Comparison of ENCODE assay signal across 8 mouse cellular contexts in the genomic region with DNA sequence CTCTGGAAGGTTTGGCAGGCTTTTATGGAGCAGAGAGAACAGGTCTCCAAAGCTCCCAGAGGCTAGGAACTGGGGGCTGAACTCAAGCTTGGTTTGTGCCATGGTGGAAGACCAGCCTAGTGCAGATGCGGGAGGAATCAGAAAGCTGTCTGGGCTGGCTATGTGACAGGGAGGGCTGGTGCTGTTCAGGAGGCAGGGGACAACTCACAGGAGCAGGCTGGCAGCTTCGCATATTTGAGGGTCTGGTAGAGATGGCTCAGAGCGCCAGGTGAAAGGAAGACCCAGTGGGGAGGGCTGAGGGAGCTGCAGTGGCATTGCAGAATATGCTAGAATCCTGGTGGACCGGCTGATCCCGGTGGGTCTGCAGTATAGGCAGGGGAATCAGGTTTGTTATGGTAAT.
A peak's percentile ranks its signal among the peaks of the same experiment; 100 is the strongest.
DNase-seq lines count a peak whose midpoint lies in the region; ATAC-seq and TF ChIP-seq lines count a peak whose summit lies in the region.

No protein-coding gene starts in this region.

- no peaks in the 10 kb centered on the region for H3K9me3 ChIP-seq in heart, embryonic 12.5 days (replicated peaks)
- H3K9me3 ChIP-seq in hindbrain, embryonic 11.5 days (ENCODE audit: control insufficient read depth, low read length) = no peaks in the 10 kb centered on the region
- H3K9me3 ChIP-seq in midbrain, embryonic 12.5 days = no peaks in the 10 kb centered on the region

- DNase-seq in heart, postnatal 14 days = no peak
- no peak for DNase-seq in hindbrain, embryonic 11.5 days (ENCODE audit: low spot score)
- DNase-seq in frontal cortex, adult 2 months (ENCODE audit: extremely low spot score in 1 of 2, low spot score in 1 of 2) = no peak
- DNase-seq in layer of hippocampus, postnatal 10 days (ENCODE audit: low spot score in 2 of 2) = no peak
- no peak for DNase-seq in ovary, postnatal 36 days (ENCODE audit: low spot score)

- H3K9ac ChIP-seq in heart, embryonic 12.5 days = peak overlapping the region; percentile 82
- peak overlapping the region; percentile 83 for H3K9ac ChIP-seq in hindbrain, embryonic 11.5 days (ENCODE audit: low read depth, low read length)
- H3K9ac ChIP-seq in midbrain, embryonic 12.5 days (replicated peaks) = peak overlapping the region; percentile 80

- H3K36me3 ChIP-seq in heart, embryonic 12.5 days = no peaks in the 10 kb centered on the region
- H3K36me3 ChIP-seq in hindbrain, embryonic 11.5 days (ENCODE audit: control insufficient read depth, insufficient read depth, low read length) = no peaks in the 10 kb centered on the region
- no peaks in the 10 kb centered on the region for H3K36me3 ChIP-seq in midbrain, embryonic 12.5 days

- no peak for TF ChIP-seq POLR2A in cortical plate, adult 2 months (IDR thresholded peaks at IDR 0.05; ENCODE audit: extremely low read depth, insufficient read depth, low read length)

- intact Hi-C loops in heart, postnatal 14 days (cut with DNase I) = loop anchor here (5.0 kb wide), 2 partner anchors 52 to 72 kb away; no protein-coding TSS in a partner anchor

- H3K4me2 ChIP-seq in heart, embryonic 12.5 days = peak overlapping the region; percentile 66
- H3K4me2 ChIP-seq in hindbrain, embryonic 11.5 days (replicated peaks; ENCODE audit: low read depth, low read length) = peak overlapping the region; percentile 57
- H3K4me2 ChIP-seq in midbrain, embryonic 12.5 days (replicated peaks) = peak overlapping the region; percentile 57

- TF ChIP-seq CTCF in cortical plate, adult 2 months (IDR thresholded peaks at IDR 0.05; ENCODE audit: extremely low read depth, insufficient read depth, low read length) = no peak

- peak overlapping the region; percentile 100 for H3K27ac ChIP-seq in heart, embryonic 12.5 days (ENCODE audit: poor library complexity, severe bottlenecking)
- H3K27ac ChIP-seq in cortical plate, adult 2 months (ENCODE audit: insufficient read depth, low read length) = peak overlapping the region; percentile 69
- H3K27ac ChIP-seq in hindbrain, embryonic 11.5 days (ENCODE audit: low read depth, low read length) = peak overlapping the region; percentile 100
- H3K27ac ChIP-seq in midbrain, embryonic 12.5 days (replicated peaks) = peak overlapping the region; percentile 100

- peaks cover 91% of the 10 kb centered on the region for H3K4me1 ChIP-seq in heart, embryonic 12.5 days (replicated peaks)
- peaks cover 25% of the 10 kb centered on the region for H3K4me1 ChIP-seq in cortical plate, adult 2 months (ENCODE audit: control insufficient read depth, insufficient read depth, low read length)
- H3K4me1 ChIP-seq in hindbrain, embryonic 11.5 days (replicated peaks; ENCODE audit: control insufficient read depth, insufficient read depth, low read length) = peaks cover 68% of the 10 kb centered on the region
- H3K4me1 ChIP-seq in midbrain, embryonic 12.5 days = peaks cover 93% of the 10 kb centered on the region

- no peak for ATAC-seq in heart, embryonic 12.5 days (ENCODE audit: insufficient number of reproducible peaks, low FRiP score)
- ATAC-seq in hindbrain, embryonic 11.5 days (ENCODE audit: low FRiP score) = no peak
- ATAC-seq in midbrain, embryonic 12.5 days (ENCODE audit: low FRiP score, low read depth) = no peak

- H3K27me3 ChIP-seq in heart, embryonic 12.5 days (replicated peaks) = no peaks in the 10 kb centered on the region
- H3K27me3 ChIP-seq in hindbrain, embryonic 11.5 days (ENCODE audit: control insufficient read depth, insufficient read depth, low read length) = no peaks in the 10 kb centered on the region
- H3K27me3 ChIP-seq in midbrain, embryonic 12.5 days = no peaks in the 10 kb centered on the region

- WGBS in heart, embryonic 12.5 days = 59% methylated on average over 5 of the region's 5 CpGs
- 37% methylated on average over 5 of the region's 5 CpGs for WGBS in hindbrain, embryonic 11.5 days
- WGBS in midbrain, embryonic 12.5 days = 23% methylated on average over 5 of the region's 5 CpGs

- H3K4me3 ChIP-seq in heart, embryonic 12.5 days = peak overlapping the region; percentile 29; the same call in 1 of the 2 replicates
- no peak overlapping the region for H3K4me3 ChIP-seq in cortical plate, adult 2 months (ENCODE audit: insufficient read depth, low read length)
- H3K4me3 ChIP-seq in hindbrain, embryonic 11.5 days (ENCODE audit: low read depth, low read length) = no peak overlapping the region
- H3K4me3 ChIP-seq in midbrain, embryonic 12.5 days = peak overlapping the region; percentile 28

Comparison
In these comparisons a context has a peak if more than half of its experiments do, and no peak if none do; other contexts are left out.
1. H3K4me3 ChIP-seq: peak in heart, embryonic 12.5 days (single experiment) and midbrain, embryonic 12.5 days (single experiment); none in cortical plate, adult 2 months (single experiment) and hindbrain, embryonic 11.5 days (single experiment).
2. Peak in every context shown above with its lines, with median percentiles within 50 percentile points of each other: H3K27ac ChIP-seq, H3K4me2 ChIP-seq and H3K9ac ChIP-seq.